Mouse (Mus musculus): ENCODE measurements around the gene Kcnq1. TPM values are rescaled to one million over a fixed set of nuclear protein-coding genes. Genes with fewer than 3 reads are reported as not detected.
A peak's percentile ranks its signal among the peaks of the same experiment; 100 is the strongest.

The Kcnq1 gene
- polyA plus RNA-seq, 1 experiment from 2014 or later: 0.91 TPM

- no peak overlapping the region for H3K4me2 ChIP-seq
- WGBS (ENCODE audit: insufficient replicate concordance): 67% methylated on average over 7 of the region's 7 CpGs
Observed at GRCm38 (mm10) chr7:143368267-143368643, 262.1 kb downstream of the Kcnq1 start.

GRCm38 (mm10) chr7:143371336-143371735 lies 265.2 kb downstream of the Kcnq1 start:
- ATAC-seq (ENCODE audit: insufficient read depth): no peak
- H3K4me2 ChIP-seq: no peak overlapping the region
- H3K27me3 ChIP-seq: no peaks in the 10 kb centered on the region
- H3K4me1 ChIP-seq (replicated peaks): peaks cover 16% of the 10 kb centered on the region; the same call in 1 of the 2 replicates
- WGBS (ENCODE audit: insufficient replicate concordance): 28% methylated on average over 2 of the region's 2 CpGs
- no peak overlapping the region for H3K9ac ChIP-seq
- no peaks in the 10 kb centered on the region for H3K36me3 ChIP-seq (replicated peaks)
- no peak overlapping the region for H3K27ac ChIP-seq (replicated peaks)
- H3K4me3 ChIP-seq (replicated peaks): no peak overlapping the region
- no peaks in the 10 kb centered on the region for H3K9me3 ChIP-seq (replicated peaks)

More at GRCm38 (mm10) chr7:143368267-143368643, 262.1 kb downstream of the Kcnq1 start:
- no peak overlapping the region for H3K27ac ChIP-seq (replicated peaks)
- H3K27me3 ChIP-seq: no peaks in the 10 kb centered on the region
- no peak overlapping the region for H3K9ac ChIP-seq
- H3K4me1 ChIP-seq (replicated peaks): peaks cover 26% of the 10 kb centered on the region
- no peak for ATAC-seq (ENCODE audit: insufficient read depth)
- no peak overlapping the region for H3K4me3 ChIP-seq (replicated peaks)
- H3K9me3 ChIP-seq (replicated peaks): no peaks in the 10 kb centered on the region
- H3K36me3 ChIP-seq (replicated peaks): no peaks in the 10 kb centered on the region

DNA sequence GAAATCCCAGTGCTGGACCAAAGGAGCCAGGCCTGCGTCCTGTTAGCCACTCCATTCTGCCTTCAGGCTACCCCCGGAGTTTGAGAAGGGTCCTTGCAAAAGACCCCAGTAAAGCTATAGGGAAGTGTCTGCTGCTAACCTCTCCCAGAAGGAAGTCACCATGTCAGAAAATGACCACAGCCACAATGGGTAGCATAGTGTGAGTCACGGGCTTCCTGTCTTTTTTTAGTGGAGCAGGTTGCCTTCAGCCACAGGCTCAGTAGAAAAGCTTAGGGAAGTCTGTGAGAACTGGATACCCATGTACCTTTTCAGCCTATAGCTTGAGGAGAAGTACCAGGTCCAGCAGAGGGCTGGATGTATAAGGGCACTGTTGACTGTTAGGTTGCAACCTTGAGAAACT lies 267.1 kb downstream of the Kcnq1 start:
- ATAC-seq (ENCODE audit: insufficient read depth): no peak
- Histone ChIP-seq H3K27ac (replicated peaks) (no peak overlapping the region), H3K4me2 (no peak overlapping the region), H3K9me3 (replicated peaks) (no peaks in the 10 kb centered on the region), H3K27me3 (no peaks in the 10 kb centered on the region), H3K4me1 (replicated peaks) (0 out of 2 replicates have a peak, but pooled peaks cover under 1% of the 10 kb centered on the region), H3K4me3 (replicated peaks) (no peak overlapping the region), H3K36me3 (replicated peaks) (no peaks in the 10 kb centered on the region), H3K9ac (no peak overlapping the region)
- 18% methylated on average over 3 of the region's 3 CpGs for WGBS (ENCODE audit: insufficient replicate concordance)

DNA sequence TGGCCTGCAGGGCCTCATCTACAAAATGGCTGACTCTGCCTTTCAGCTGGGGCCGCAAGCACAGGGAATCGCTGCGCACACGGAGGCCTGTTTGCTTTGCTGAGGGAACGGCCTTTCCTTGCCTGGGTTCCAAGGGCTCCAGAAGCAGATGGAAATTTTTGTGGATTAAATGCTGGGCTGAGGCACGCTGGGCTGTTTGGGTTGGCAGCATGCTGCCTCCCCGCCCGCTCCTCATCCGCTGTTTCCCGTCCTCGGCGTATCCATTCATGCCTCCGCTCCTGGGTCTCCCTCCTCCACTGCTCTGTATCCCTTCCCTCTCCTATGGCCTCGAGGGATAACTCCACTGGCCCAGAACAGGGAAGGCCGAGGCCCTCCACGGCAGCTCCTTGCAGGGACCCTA lies 269.8 kb downstream of the Kcnq1 start:
- Histone ChIP-seq H3K4me2 (no peak overlapping the region), H3K9ac (no peak overlapping the region), H3K27ac (replicated peaks) (no peak overlapping the region), H3K9me3 (replicated peaks) (no peaks in the 10 kb centered on the region), H3K4me1 (replicated peaks) (no peaks in the 10 kb centered on the region), H3K36me3 (replicated peaks) (no peaks in the 10 kb centered on the region), H3K27me3 (no peaks in the 10 kb centered on the region), H3K4me3 (replicated peaks) (no peak overlapping the region)
- ATAC-seq (ENCODE audit: insufficient read depth): no peak
- WGBS (ENCODE audit: insufficient replicate concordance): 83% methylated on average over 16 of the region's 16 CpGs

DNA sequence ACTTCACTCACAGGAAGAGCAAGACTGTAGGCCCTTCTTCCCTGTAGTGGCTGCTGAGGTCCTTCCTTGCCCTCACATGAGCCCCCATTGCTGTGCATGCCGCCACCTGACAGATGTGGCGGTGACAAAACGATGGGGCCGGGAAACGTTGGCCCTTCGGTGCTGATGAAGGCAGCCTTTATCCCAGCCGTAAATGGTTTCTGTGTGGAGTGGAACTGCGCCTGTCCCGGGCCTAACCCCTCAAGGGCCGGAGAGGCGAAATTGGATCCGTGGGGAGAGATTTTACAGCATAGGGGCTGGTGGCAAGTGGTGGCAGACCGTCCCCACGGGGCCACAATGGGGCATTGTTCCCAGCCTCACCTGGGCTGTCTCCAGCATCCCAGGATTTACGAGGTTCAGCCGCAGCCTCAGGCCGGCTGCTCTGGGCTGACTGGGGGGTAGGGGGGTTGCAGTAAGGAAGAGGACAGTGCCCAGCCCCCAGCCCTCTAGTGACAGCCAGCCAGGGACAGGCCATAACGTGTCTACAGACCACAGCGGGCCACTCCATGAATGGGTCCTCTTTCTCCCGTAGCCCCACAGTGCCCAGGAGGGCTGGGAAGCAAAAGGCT lies 274.4 kb downstream of the Kcnq1 start:
- no peak overlapping the region for H3K4me3 ChIP-seq (replicated peaks)
- no peaks in the 10 kb centered on the region; the same call in 1 of the 2 replicates for H3K27me3 ChIP-seq
- H3K27ac ChIP-seq (replicated peaks): no peak overlapping the region
- H3K4me1 ChIP-seq (replicated peaks): no peaks in the 10 kb centered on the region
- ATAC-seq (ENCODE audit: insufficient read depth): no peak
- no peak overlapping the region for H3K4me2 ChIP-seq
- H3K36me3 ChIP-seq (replicated peaks): no peaks in the 10 kb centered on the region
- no peak overlapping the region for H3K9ac ChIP-seq
- no peaks in the 10 kb centered on the region for H3K9me3 ChIP-seq (replicated peaks)
- 71% methylated on average over 20 of the region's 20 CpGs for WGBS (ENCODE audit: insufficient replicate concordance)

GRCm38 (mm10) chr7:143386632-143387031 lies 280.5 kb downstream of the Kcnq1 start:
- Histone ChIP-seq H3K9ac (no peak overlapping the region), H3K4me1 (replicated peaks) (0 out of 2 replicates have a peak, but pooled peaks cover 3% of the 10 kb centered on the region), H3K27me3 (no peaks in the 10 kb centered on the region; the same call in 1 of the 2 replicates), H3K27ac (replicated peaks) (no peak overlapping the region), H3K9me3 (replicated peaks) (no peaks in the 10 kb centered on the region), H3K4me2 (no peak overlapping the region), H3K36me3 (replicated peaks) (no peaks in the 10 kb centered on the region), H3K4me3 (replicated peaks) (no peak overlapping the region)
- no peak for ATAC-seq (ENCODE audit: insufficient read depth)
- WGBS (ENCODE audit: insufficient replicate concordance): 12% methylated on average over 1 of the region's 1 CpGs

- no peak overlapping the region for H3K4me3 ChIP-seq (replicated peaks)
- H3K27ac ChIP-seq (replicated peaks): no peak overlapping the region
- H3K9me3 ChIP-seq (replicated peaks): no peaks in the 10 kb centered on the region
- no peak overlapping the region for H3K4me2 ChIP-seq
- ATAC-seq (ENCODE audit: insufficient read depth): peak; percentile 28; the same call in 1 of the 2 replicates
- H3K36me3 ChIP-seq (replicated peaks): no peaks in the 10 kb centered on the region
- H3K4me1 ChIP-seq (replicated peaks): 0 out of 2 replicates have a peak, but pooled peaks cover 3% of the 10 kb centered on the region
- no peak overlapping the region for H3K9ac ChIP-seq
- H3K27me3 ChIP-seq: no peaks in the 10 kb centered on the region
- 73% methylated on average over 27 of the region's 27 CpGs for WGBS (ENCODE audit: insufficient replicate concordance)
Observed at GRCm38 (mm10) chr7:143388783-143389695, 282.9 kb downstream of the Kcnq1 start.

DNA sequence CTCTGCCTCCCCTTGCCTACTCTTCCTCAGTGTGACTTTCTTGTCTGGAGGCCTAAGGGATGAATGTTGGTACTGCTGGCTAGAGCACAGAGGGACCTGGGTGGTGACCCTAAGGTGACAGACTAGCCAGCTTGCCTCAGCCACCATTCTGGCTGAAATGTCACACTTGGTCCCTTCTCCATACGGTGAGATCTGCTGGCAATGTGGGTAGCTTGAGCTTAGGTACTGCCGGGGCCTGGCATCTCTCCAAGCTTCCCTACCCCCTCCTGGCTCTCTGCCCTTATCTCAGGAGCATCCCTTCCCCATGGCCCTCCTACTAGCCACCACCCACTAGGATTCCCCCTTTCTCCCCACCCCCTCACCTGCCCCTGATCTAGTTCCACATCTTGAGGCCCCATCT lies 283.7 kb downstream of the Kcnq1 start:
- H3K4me2 ChIP-seq: no peak overlapping the region
- no peak overlapping the region for H3K9ac ChIP-seq

DNA sequence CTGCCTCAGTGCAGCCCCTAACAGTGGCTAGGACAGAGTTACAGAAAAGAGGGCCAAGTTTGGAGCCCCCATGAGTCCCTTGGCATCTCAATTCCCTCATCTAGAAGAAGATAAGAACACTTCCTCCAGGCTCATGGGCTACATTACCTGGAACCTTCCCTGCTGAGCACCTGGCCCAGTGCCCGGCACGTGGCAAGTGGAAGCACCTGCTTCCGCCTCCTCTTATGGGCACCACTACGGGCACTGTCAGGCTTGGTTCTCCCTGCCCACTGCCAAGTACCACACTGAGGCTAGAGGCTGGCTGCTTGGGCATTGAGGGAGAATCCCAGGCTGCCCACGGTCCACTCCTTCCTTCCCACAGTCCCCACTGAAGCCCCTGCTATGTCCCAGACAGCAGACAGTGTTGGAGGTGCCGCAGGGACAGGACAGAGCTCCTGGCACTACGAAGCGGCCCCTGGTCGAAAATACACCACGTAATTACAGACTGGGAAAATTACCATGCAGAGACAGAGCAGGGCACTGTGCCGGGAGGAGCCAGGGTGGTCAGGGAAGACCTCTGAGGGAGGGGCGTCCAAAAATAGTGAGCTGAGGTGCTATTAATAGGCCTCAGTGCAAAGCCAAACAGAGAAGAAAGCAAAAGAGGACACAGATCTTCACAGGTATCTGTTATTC lies 284.3 kb downstream of the Kcnq1 start:
- WGBS (ENCODE audit: insufficient replicate concordance): 70% methylated on average over 12 of the region's 12 CpGs
- Histone ChIP-seq H3K4me1 (replicated peaks) (peaks cover 3% of the 10 kb centered on the region; the same call in 1 of the 2 replicates), H3K27me3 (no peaks in the 10 kb centered on the region), H3K4me3 (replicated peaks) (no peak overlapping the region), H3K9me3 (replicated peaks) (no peaks in the 10 kb centered on the region), H3K36me3 (replicated peaks) (no peaks in the 10 kb centered on the region), H3K9ac (no peak overlapping the region), H3K4me2 (no peak overlapping the region), H3K27ac (replicated peaks) (no peak overlapping the region)
- ATAC-seq (ENCODE audit: insufficient read depth): no peak

More for the DNA sequence above, 283.7 kb downstream of the Kcnq1 start:
- no peak for ATAC-seq (ENCODE audit: insufficient read depth)
- Histone ChIP-seq H3K9me3 (replicated peaks) (no peaks in the 10 kb centered on the region), H3K27ac (replicated peaks) (no peak overlapping the region), H3K36me3 (replicated peaks) (no peaks in the 10 kb centered on the region), H3K4me1 (replicated peaks) (0 out of 2 replicates have a peak, but pooled peaks cover 3% of the 10 kb centered on the region), H3K27me3 (no peaks in the 10 kb centered on the region), H3K4me3 (replicated peaks) (no peak overlapping the region)
- 66% methylated on average over 2 of the region's 2 CpGs for WGBS (ENCODE audit: insufficient replicate concordance)

- H3K27me3 ChIP-seq: no peaks in the 10 kb centered on the region
- H3K36me3 ChIP-seq (replicated peaks): no peaks in the 10 kb centered on the region
- no peak overlapping the region for H3K4me3 ChIP-seq (replicated peaks)
- no peaks in the 10 kb centered on the region for H3K9me3 ChIP-seq (replicated peaks)
- no peak overlapping the region for H3K9ac ChIP-seq
- no peak overlapping the region for H3K27ac ChIP-seq (replicated peaks)
- ATAC-seq (ENCODE audit: insufficient read depth): no peak
- WGBS (ENCODE audit: insufficient replicate concordance): 68% methylated on average over 9 of the region's 9 CpGs
- H3K4me2 ChIP-seq: no peak overlapping the region
- H3K4me1 ChIP-seq (replicated peaks): peaks cover 8% of the 10 kb centered on the region
Observed at GRCm38 (mm10) chr7:143395113-143395563, 289.0 kb downstream of the Kcnq1 start.

DNA sequence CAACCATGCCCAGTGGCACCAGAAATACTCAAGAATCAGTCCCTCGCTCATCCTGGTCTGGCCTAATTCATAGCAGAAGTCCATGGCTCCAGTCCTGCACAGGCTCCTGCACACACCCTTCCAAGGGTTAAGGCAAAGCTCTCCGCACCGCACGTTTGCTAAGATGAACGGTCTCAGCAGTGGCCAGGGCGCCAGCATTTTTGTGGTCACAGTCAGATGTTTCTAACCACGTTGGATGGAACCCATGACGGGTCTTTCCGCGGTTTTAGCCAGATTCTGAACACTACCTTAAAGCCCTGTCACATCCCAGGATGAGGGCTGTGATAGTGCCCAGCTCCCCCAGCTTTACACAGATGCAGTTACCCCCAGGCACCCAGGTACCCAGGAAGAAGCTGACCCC lies 293.6 kb downstream of the Kcnq1 start:
- ATAC-seq (ENCODE audit: insufficient read depth): no peak
- H3K27ac ChIP-seq (replicated peaks): no peak overlapping the region

More for the DNA sequence above, 293.6 kb downstream of the Kcnq1 start:
- H3K9me3 ChIP-seq (replicated peaks): no peaks in the 10 kb centered on the region
- 53% methylated on average over 10 of the region's 10 CpGs for WGBS (ENCODE audit: insufficient replicate concordance)
- no peak overlapping the region for H3K4me2 ChIP-seq
- no peak overlapping the region for H3K4me3 ChIP-seq (replicated peaks)
- H3K4me1 ChIP-seq (replicated peaks): peaks cover 15% of the 10 kb centered on the region
- no peak overlapping the region for H3K9ac ChIP-seq
- no peaks in the 10 kb centered on the region for H3K36me3 ChIP-seq (replicated peaks)
- H3K27me3 ChIP-seq: no peaks in the 10 kb centered on the region

All from liver, embryonic 15.5 days (tissue).